Mouse (Mus musculus) gastrocnemius, postnatal 4 days (tissue): ENCODE results near the gene Cpne4. TPM values are rescaled to one million over a fixed set of nuclear protein-coding genes. Genes with fewer than 3 reads are reported as not detected.

ENCODE experiments used
- DNase-seq, 2 experiments: peaks; one replicate each; pipeline ENCODE4 v3.0.0; 2021 to 2022; ENCODE audit warnings: low spot score in 2 of 2, mixed read lengths in 2 of 2
- total RNA-seq, 2 experiments: library from RNA; stranded (reverse); gene quantifications; 2 replicates each; pipeline ENCODE4 v1.2.3; 2021

Cpne4 gene
- total RNA-seq, 2 experiments from 2014 or later = not detected

DNA sequence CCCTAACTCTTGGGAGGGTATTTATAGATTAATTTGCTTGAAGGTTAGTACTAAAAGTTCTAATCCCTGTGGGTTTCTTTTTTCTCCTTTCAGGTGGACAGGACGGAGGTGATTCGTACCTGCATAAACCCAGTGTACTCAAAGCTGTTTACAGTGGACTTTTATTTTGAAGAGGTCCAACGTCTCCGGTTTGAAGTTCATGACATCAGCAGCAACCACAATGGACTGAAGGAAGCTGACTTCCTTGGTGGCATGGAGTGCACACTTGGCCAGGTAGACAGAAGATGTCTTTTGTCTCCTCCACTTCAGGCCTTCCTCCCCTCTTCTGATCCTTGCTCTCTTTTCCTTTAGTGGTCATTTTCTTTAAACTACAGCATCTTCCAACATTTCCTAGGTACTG lies 325.5 kb downstream of the Cpne4 start:
- no peak for DNase-seq

DNA sequence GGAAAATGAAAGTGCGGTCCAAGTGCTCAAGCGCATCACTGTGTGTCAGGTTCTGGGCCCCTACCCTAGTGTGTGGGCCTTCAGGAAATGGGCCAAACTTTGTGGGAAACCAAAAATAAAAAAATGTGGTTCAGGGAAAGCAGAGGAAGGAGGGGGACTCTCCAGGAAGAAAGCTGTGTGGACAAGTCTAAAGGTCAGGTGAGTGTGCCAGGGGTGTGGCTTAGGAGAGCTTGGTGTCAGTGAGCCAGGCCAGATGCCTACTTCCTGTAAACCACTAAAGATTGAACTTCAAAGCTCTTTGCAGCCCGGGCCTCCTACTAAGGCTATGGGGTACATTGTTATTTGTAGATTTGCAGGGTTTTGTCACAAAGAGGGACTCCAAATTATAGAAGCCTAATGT lies 327.1 kb downstream of the Cpne4 start:
- DNase-seq = no peak

DNA sequence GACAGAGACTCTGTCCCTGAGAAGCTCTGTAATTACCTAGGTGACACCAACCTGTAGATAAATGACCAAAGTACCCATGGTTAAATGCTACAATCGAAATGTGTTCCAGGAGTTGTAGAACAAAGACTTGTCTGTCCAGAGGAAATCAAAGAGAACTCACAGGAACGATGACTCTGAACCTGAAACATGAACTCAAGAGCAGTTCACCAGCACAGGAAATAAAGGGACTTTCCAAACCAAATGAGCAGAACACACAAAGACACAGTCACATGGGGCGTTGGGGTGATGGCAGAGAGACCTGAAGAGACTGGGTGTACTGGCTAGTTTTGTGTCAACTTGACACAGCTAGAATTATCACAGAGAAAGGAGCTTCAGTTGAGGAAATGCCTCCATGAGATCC lies 329.9 kb downstream of the Cpne4 start:
- no peak for DNase-seq

DNA sequence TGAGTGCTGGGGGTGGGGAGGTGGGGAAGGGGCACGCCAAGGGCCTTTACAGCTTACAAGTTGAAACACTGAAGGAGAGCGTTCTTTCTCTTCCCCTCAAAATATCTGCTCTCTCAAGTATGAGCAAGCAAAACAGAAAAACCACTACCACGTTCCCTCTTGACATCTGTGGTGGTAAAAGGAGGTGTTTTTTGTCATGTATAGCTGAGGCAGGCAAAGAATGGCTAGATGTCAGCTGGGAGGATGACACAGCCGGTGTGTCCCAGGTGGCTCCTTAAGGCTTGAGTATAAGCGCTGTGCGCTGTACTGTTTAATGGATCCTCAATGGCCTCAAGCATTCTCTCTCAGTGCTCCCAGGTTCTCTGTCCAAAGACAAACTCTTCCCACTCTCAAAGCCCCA lies 331.5 kb downstream of the Cpne4 start:
- DNase-seq = no peak

DNA sequence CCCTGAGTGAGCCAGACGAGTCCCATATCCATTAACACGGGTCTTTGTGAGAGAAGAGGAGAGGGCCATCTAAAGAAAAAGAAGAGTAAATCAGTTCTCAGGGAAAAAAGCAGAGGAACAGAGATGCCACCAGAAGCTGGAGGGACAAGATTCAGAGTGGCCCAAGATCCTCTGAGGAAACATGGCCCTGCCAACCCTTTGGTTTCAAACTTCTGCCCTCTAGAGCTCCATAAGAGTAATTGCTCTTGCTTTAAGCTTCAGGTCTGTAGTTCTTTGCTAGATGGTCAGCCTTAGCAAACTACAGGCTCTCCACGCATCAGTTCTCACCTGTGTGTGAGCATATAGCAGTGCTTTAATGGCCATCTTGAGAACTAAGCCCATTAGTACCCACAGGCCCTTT lies 343.4 kb downstream of the Cpne4 start:
- DNase-seq = no peak

DNA sequence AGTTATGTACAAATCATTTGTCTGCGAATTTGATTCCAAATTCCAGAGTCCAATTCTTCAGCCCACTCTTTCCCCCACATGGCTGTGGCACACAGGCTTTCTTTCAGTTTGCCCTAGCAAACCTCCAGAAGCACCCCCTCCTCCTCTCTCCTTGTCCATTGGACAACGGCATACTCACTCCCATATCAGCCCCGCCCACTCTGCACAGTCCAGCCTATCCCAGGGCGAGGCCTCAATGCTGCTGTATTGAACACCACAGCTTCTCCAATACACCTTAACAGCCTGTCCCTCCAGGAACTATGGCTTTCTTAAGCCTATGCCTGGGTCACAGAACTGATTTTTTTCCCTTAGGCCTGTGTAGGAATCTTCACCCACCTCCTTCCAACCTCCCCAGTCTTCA lies 348.3 kb downstream of the Cpne4 start:
- no peak for DNase-seq

DNA sequence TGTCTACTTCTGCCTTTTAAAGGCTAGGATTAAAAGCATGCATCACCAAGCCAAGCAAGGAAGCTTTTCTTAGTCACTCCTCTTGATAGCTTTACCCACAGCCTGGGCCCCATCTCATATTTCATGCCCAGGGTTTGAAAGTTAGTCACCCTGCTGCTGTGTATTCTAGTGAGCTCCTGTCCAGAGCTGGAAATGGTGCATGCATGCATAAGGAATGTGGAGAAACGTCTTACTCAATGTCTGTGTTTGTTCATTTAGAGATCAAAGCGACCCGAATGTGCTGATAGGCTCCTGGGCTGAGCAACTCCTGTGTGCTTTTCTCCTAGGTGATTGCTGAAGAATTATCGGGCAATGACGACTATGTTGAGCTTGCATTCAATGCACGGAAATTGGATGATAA lies 354.0 kb downstream of the Cpne4 start:
- DNase-seq = no peak

DNA sequence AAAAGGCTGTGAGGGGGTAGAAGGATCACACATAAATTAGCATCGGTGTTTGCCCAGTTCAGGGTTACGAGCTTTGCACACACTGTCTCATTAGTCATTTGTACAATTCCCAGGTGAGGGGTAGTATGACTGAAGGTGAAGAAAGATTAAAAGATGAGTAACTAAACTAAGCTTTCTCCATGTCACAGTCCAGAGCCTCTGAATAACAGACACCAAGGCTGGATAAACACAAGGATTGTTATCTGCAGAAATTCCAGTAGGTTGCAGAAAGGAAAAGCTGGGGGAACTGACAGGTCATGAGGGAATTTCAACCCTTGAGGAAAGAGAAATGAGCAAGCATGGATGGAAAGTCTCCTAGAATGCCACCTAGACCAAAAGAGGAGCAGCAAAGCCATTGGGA lies 354.7 kb downstream of the Cpne4 start:
- DNase-seq = no peak

DNA sequence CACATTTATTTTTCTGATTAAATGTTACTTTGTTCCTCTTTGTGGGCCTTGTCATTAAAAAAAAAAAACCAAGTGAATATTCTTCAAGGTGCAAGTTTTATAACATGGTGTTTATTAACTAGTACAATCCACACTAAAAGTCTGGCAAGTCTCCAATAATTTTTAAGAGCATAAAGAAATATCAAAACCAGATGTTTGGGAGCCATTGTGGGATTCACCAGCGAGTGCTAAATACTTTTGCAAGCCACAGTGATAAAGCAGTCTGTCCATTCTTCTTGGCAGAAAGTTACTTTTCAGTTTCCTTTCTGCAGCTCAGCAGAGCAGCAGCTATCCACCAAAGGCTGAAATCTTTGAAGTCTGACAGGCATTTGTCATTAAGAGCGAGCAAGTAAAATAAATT lies 365.6 kb downstream of the Cpne4 start:
- no peak for DNase-seq

DNA sequence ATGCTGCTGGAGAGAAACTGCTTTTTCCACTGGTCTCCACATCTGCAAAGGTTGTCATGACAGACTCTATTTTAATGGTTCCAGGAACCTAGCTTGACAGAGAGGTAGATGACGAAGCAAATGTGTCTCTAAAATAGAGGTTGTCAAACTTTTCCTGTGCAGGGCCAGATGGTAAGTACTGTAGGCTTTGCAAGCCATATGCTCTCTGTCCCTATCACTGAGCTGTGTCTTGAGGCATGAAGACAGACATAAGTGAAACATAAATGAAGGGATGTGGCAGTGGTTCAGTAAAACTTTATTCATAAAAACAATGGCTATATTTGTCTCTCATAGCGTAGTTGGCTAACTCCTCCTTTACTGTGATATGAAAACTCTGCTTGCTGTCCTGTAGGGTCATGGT lies 366.2 kb downstream of the Cpne4 start:
- no peak for DNase-seq

DNA sequence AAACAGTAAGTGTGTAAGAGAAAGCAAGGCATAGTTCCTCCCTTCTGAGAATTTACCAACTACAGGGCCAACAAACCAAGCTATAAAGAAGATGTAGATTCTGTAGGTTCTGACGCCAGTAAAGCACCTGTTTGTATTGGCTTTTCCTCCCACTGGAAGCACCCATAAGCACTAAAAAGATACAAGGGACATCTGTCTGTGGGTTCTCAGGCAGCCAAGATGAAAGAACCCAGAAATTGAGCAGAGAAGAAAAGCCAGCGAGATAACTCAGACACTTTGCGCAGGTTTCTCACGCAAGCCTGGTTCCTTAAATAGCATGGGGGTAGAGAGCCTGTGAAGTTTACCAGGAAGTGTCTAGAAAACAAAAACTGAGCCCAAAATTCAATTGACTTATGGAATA lies 374.1 kb downstream of the Cpne4 start:
- no peak for DNase-seq

DNA sequence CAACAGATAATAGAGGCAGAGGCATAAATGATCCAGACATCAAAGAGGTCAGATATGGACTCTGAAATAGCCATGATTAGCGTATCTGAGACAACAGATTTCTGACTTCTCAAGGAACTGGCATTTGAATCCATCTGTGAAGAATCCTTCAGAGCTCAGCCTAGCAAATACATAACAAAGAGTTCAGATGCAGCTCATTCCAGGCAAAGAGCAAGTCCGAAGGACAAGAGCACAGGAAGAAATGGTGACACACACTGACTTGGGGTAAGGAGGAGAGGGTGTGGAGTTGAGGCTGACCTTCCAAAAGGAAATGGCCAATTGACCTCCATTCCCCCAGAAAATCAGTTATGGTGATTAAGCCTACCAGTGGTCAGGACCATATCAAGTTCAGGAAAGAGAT lies 375.0 kb downstream of the Cpne4 start:
- no peak for DNase-seq

DNA sequence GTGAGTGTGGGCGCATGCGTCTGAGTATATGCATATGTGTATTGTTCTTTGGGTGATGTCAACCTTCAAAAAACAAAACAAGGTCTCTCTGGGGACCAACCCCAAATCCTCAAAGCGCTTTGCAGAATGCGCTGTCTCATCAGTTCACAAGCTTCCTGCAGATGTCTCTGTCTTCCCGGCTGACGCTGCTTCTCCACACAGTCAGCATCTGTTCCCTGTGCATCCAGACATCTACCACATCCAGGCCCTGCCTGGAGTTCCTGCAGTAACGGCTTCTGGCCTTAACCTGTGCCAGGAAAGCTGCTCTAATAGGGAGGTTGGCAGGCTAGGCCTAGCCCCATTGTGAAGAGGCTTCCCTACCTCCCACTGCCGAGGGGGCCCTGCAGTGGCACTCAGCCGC lies 381.7 kb downstream of the Cpne4 start:
- DNase-seq = no peak

DNA sequence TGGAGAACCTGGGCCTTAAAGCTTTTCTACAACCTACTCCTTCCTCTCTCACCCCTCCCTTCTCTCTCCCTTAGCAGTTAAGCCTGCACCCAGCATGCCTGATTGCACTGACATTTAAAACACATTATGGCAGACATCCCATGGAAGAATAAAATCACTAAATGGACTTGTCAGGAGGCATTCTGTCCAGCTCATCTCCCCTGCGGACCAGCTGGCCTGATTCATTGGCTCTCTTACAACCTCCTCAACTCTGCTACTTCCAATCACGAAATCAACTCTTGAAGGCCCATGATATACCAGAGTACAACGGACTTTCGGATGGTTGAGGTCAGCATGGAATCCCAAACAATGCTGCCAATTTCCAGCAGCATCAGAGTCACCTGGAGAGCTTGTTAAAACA lies 393.3 kb downstream of the Cpne4 start:
- no peak for DNase-seq

DNA sequence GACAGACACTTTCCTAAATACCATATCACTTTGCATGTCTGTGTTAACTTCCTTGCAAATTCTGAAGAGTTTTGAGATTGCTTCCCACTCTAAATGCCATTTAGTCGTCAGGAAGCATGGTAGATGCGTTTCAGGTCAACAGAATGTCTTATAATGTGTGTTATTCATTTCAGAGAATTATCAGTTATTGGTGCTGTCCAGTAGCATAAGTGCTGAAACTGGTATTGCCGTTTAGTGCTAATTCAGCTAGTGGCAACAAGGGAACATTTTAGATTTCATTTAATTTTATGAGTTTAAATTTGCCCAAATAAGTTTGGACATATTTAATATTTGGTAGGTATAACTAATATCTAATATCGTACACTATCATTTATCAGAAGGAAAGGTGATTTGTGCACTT lies 403.5 kb downstream of the Cpne4 start:
- no peak for DNase-seq

DNA sequence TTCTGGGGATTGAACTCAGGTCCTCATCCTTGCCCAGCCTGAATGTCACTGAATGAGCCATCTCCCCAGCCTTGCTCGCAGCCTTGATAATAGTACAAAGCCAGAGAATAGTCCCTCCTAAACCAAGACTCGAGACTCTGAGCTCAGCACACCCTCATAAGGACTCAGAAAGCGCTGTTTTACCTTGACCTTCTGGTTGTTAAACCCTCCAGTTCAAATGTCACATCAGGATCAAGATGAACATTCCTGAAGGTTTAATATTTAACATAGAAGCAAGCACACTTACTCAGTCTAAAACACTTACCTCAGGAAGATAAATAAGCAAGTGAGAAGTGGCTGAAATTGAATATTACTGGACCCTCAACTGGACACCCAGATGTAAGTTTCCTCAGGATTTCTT lies 405.1 kb downstream of the Cpne4 start:
- no peak for DNase-seq

DNA sequence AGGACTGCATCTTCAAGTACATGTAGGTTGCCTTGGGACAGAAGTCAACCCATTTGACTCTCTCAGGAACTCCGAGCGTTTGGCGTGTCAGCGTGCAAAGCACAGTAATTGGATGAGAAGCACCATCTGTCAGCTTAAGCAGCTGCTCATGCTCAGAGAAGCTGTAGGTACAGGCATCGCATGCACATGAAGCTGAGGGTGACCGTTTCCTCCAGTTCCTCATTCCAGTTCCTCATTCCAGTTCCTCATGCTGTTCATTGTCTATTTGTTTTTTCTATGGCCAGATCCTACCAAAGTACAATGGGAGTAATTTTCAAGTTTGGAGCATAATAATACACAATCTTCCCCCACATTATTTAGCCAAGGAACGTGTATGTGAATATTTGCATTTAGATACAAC lies 425.7 kb downstream of the Cpne4 start:
- no peak for DNase-seq

DNA sequence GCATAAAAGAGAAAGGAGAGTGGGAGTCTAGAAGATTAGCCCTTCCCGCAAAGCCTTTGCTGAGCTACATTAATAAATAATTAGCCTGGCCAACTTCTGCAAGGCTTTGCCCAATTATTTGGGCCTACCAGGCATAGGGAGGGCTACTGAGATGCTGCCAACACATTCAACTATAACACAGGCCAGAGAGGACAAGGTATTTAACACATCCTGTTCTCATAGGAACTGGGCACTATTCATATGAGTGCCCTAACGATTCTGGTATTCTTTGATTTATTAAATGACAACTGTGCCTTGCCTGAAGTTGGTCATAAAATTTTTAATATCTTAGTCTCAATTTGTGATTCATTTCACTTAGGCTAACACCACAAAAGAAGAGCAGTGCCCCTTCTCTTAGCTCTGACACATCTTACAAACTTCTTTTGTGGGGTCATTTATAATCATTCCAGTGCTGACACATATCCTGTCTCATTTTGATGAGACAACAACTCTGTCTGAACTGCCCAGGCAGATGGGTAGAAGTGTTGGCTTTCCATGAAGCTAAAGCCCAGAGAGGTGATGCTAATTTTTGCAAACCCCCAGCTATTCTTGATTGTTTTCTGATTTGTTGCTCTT lies 435.0 kb downstream of the Cpne4 start:
- DNase-seq = no peak

DNA sequence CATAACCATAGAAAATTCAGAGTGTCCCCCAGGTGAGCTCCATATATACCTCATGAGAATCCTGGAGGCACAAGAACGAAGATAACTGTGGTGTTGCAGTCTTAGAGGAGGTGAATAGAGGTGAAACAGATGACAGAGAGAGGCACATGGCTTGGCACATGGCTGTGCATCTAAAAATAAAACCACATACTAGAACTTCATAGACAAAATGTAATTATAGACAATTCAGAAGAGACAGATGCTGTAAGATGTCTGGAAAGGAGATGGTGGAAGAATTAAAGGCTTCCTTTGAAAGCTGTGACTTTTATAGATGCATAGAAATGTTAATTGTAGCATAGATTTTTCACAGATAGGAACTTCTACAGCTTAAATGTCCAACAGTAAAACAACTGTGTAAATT lies 451.1 kb downstream of the Cpne4 start:
- DNase-seq = no peak

DNA sequence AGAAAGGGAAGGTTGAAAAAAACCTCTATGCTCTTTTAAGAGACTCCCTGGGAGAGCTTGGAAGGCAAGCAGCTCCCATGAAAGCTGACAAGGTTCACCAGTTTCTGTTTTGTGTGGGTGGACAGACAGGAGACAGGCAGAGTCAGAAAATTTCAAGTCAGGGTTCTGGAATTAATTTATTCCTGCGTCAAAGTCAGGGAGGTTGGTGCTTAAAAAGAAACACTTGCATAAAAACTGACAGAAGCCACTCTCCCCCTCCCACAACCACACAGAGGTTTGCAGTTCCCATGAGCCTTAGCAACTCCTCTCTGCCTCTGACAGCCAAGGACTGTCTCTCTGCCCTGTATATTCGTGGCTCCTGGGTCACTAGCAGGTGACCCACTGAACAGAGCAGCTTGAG lies 463.6 kb downstream of the Cpne4 start:
- no peak for DNase-seq

DNA sequence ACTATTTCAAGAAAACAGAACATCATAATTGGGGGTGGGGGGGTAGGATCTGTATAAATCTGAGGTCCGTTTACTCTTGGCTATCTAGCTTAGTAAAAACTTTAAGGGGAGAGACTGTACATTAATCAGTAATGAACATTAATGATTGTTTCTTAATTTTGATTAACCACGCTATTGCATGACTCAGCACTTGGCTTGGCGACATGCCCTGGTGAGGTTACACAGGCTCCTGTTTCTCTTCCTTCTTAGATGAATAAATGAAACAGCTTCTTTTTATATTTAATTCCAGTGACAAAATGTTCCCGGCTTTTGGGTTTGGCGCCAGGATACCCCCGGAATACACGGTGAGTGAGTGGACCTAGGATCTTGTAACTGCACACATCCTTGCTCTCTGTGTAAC lies 471.1 kb downstream of the Cpne4 start:
- no peak for DNase-seq

DNA sequence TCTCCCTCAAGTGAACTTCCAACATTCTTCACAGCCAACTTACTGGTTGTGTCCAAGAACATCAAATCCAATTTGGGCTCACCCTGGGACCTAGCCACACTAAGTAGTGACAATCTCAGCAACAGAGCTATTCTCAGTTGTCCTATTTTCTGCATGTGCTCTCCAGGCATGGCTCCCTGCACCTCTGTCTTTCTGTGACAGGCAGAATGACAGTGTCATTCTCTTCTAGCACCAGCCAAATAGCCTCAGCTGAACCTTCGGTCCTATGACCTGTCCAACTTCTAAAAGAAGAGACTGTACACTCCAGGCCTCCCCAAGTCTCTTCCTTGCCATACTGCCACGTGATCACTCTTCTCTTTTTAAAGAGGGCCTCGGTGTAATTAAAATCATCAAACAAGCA lies 481.2 kb downstream of the Cpne4 start:
- no peak for DNase-seq

DNA sequence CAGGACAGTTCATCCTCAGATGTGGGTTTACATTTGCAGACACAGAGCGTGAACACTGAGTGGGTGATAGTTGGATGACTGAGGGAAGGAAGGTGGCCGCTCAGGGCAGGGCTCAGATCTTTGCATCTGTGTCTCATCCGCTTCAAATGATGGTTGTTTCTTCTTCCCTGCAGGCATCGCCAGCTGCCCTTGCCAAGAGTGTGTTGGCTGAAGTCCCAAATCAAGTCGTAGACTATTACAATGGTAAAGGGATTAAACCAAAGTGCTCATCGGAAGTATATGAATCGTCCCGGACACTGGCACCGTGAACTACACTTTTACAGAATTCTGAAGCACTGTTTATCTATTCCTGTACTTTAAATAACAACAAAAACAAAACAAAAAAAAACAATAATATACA lies 485.5 kb downstream of the Cpne4 start:
- no peak for DNase-seq

DNA sequence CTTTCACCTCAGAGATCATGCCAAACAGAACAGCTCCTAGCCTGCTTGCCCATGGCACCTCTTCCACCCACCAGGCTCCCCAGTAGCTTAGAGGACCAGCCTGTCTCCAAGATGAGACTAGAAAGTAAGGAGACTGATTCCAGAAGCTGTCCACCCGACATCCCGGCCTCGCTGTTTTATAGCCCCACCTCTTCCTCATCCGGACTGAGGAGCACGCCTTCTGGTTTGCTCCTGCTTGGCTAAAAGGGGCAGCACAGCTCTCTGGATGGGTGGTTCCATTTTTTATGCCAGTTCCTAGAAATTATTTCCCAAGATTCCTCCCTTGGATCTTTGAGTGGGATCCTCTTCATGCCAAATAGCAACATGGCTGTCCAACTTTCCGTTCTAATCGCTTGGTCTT lies 486.6 kb downstream of the Cpne4 start:
- no peak for DNase-seq
